Mouse (Mus musculus): ENCODE results near the gene Naa30.
"Not testable (repeated sequence)": the region's sequence is repeated elsewhere in the genome, so short reads cannot be mapped to it uniquely, and the experiment has no call there.

Naa30 gene

DNA sequence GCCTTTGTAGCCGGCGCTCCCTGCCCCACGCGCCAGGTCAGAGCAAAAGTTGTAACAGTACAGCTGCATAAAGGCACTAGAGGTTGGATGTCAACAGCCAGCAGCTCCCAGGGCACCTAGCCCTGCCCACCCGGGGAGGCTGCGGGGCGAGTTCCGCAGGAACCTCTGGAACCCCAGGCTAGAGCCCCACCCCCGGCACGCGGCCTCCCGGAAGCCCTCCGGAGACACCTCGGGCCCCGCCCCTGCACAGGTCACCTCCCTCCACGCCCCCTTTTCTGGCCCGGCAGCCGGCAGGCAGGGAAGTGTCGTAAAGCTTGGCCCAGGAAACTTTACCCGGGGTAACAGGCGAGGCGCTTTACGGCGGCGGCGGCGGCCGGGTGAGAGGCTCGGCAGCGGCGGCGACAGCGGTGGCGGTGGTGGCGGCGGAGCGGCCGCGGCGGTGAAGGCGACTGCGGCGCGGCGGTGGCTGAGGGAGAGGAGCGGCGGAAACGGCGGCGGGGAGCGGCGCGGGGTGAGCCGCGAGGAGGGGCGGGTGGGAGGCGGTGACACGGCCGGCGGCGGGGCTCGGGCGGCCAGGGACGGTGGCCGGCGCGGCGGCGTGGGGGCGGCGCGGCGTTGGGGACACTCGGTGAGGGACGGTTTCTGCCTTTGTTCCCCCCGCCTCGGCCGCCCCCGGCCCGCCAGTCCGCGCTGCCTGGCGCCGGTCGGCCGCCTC is at the start of gene Naa30:
Naa30 (plus strand) TSS at position 360 of the 715 bp plus-strand sequence.
- peak; percentile 90 for ATAC-seq (ENCODE audit: insufficient number of reproducible peaks, low FRiP score, low TSS enrichment)

DNA sequence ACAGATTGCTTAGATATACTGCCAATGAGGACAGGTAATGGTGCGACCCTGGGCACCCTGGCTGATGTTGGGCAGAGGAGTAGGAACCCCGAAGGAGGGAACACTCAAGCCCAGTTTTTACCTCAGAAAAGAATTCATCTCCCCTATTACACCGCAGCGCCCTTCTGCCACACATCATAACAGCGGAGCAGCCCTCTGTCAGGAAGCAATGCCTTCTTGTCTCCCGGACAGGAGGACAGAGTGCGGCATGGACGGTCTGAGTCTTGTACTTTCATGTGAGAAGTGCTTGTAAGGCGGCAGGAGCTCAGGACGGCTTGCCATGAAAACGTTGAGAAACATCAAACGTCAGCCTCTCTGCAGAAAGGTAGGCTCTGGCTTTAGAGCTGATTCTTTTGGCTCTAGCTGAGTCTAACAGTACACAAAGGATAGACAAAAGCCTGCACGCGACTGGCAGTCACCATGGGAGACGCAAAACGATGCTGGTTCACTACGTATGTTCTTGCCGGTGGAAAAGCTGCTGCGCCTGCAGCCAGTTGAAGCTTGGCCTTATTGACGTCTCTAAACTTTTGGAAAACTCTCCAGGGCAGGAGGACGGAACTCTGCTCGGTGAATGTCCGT is 44.8 kb upstream of the Naa30 start:
- no peak for ATAC-seq (ENCODE audit: insufficient number of reproducible peaks, low FRiP score, low TSS enrichment)

DNA sequence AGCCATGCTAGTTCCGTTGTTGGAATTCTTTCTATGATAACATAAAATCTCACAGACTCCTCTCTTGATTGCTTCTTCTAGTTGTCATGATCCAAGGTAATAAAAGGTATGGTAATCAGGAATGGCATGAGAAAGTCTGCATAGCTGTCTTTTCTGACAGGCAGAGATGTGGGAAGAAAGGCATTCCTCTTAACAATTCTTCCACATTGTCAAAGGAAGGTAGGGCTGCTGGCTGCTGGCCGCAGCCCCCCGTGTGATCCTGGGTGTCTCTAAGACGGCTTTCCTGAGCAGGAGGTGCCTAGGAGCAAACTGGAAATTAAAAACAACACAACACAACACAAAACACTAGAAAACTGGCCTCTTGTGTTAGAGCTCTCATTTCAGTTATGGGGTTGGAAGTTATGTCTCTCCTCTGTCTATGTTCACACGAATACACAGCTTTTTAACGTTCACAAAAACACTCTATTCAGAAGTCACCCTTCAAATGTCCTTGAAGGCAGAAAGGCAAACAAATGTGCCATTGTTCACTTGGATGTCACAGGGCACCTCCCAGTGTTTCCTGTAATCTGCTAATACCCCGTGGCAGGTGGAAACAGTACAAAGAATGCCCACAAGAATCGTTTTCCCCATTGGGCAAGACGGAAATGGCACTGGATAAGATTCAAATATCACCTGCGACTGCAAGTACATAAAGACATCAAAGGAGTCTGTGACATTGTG is 43.3 kb upstream of the Naa30 start:
- no peak for ATAC-seq (ENCODE audit: insufficient number of reproducible peaks, low FRiP score, low TSS enrichment)

DNA sequence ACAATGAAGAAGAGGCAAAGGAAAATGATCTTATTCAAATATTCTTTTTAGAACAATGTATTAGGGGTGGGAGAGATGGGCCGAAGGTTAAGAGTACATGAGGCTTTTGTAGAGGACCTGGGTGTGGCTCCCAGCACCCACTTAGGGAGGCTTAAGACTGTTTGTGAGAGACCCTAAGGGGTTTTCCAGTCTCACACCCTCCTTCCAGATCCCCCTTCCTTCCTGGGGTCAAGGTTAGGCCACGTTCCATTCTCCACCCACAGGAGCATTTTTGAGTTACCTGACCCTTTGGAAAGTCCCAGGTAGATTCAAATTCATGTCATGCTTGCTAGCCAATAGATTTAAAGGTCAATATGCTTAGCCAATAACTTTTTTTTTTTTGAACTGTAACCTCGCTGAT is 39.6 kb upstream of the Naa30 start:
- no peak for ATAC-seq (ENCODE audit: insufficient number of reproducible peaks, low FRiP score, low TSS enrichment)

DNA sequence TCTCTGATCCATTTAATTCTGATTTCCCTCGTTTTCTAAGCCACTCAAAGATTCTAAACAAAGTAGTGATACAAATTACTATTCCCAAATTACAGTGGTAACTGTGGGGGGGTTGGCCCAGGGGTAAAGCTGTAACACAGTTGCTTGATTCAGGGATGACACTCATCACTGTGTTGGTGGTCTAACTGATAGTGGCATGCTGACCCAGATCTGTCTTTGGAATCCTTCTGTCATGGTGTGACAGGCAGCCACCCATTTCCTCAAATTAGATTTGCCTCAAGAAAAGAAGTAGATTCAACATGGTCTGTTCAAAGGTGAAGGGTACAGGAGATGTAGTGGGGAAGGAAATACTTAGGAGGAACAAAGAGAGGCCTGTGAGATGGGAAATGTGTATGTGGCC is 33.9 kb upstream of the Naa30 start:
- no peak for ATAC-seq (ENCODE audit: insufficient number of reproducible peaks, low FRiP score, low TSS enrichment)

DNA sequence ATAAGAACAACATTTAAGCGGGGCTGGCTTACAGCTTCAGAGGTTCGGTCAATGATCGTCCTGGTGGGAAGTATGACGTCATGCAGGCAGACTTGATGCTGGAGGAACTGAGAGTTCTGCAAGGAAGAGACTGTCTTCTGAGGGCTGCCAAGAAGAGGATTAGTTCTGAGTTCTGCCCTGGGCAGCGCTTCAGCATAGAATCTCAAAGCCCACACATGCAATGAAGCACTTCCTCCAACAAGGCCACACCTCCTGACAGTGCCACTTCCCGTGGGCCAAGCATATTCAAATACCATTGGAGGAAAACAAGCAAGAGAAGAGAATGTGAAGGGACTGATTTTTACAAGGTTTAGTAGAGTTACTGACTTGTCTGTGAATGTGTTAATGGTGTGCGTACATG is 31.3 kb upstream of the Naa30 start:
- ATAC-seq (ENCODE audit: insufficient number of reproducible peaks, low FRiP score, low TSS enrichment) = no peak

DNA sequence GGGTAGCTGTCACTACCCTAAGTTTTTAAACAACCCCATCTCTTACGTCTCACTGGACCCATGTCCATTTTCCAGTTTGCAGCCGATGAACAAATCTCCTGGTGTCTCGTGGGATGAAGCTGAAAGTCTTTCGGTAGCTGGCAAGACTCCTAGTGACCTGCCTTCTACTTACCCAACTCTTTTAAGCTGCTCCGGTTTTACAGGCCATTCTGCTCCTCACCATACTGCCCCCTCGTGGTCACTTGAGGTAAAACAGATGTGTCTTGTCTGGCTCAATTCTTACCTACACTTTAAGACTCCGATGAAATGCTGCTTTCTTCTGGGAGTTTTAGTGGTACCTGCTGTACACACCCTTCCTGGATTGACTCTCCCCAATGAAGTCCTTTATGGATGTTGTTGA is 18.2 kb upstream of the Naa30 start:
- ATAC-seq (ENCODE audit: insufficient number of reproducible peaks, low FRiP score, low TSS enrichment) = peak; percentile 66

DNA sequence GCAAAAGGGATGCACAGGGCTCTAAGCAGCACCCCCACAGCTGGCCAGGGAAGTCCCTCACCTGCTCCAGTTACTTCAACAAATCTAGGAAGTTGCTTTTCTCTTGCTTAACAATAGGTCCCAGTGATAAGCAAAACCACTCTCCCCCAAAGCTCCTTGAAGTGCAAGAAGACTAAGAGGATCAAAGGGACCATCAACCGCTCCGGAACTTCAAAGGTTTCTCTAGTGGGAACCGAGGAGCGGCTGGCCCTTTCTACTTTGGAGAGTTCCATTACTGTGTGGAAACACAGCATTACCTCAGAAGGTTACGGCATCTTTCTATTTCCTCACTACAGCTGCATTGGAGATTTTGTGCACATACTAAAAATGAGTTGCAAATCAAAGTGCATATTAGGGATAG is 16.5 kb upstream of the Naa30 start:
- no peak for ATAC-seq (ENCODE audit: insufficient number of reproducible peaks, low FRiP score, low TSS enrichment)

DNA sequence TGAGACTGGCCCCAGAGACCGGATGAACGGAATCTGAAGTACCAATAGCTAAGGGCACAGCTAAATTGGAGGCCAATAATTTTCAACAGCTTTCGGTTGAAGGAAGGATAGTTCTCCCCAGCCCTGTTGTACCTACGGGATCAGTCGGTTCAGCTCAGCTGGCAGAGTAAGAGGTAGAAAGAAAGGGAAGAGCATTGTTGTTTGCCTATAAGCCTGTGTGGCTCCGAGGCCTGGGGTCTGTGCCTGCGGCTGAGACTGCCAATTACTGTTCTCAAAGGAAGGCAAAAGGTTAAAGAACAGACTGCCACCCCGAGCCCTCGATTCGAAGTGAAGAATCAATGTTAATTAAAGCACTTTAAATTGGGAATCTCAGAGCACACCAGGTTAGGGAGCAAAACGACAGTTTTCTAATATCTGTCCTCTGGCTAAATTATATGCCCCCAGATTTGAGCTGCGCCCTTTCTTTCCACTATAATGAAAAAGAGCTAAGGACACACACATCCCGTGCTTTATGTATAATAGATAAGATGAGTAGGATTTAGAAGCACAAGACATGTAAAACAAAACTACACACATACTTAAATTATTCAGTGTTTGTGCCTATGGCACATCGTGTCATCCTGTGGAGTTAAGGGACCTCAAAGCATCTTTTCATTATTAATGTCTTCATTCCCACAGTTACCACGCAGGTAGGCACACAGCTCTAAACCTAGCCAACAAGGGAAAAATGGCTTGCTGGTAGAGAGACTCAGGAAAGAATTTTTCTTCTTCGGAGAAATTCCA is 13.7 kb upstream of the Naa30 start:
- ATAC-seq (ENCODE audit: insufficient number of reproducible peaks, low FRiP score, low TSS enrichment) = no peak

DNA sequence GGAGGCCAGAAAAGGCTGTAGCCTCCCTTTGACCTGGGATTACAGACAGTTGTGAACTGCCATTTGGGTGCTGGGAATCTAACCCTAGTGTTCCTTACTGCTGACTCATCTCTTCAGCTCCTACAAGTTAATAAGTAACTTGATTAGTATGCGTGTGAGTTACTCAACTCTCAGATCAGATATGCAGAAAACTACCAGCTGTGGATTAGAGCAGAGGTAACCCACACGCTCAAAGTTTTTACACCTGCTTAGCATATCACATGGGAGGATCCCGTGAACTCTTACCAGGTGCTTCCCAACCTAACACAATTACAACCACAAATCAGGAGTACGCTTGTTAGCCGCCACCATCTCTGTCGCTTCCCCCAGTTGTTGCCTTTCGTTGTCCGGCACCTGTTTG is 740 bp upstream of the Naa30 start:
- ATAC-seq (ENCODE audit: insufficient number of reproducible peaks, low FRiP score, low TSS enrichment) = peak; percentile 19; the same call in 1 of the 2 replicates

DNA sequence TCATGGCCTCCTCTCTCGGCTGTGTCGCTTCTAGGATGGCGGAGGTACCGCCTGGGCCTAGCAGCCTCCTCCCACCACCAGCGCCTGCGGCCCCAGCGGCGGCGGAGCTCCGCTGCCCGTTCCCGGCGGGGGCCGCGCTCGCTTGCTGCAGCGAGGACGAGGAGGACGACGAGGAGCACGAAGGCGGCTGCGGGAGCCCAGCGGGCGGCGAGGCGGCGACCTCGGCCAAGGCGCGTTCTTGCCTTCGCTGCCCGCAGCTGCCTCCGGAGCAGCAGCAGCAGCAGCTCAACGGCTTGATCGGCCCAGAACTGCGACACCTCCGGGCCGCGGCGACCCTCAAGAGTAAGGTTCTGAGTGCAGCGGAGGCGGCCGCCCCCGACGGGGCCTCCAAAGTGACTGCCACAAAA is 559 bp downstream of the Naa30 start:
- ATAC-seq (ENCODE audit: insufficient number of reproducible peaks, low FRiP score, low TSS enrichment) = peak; percentile 69

DNA sequence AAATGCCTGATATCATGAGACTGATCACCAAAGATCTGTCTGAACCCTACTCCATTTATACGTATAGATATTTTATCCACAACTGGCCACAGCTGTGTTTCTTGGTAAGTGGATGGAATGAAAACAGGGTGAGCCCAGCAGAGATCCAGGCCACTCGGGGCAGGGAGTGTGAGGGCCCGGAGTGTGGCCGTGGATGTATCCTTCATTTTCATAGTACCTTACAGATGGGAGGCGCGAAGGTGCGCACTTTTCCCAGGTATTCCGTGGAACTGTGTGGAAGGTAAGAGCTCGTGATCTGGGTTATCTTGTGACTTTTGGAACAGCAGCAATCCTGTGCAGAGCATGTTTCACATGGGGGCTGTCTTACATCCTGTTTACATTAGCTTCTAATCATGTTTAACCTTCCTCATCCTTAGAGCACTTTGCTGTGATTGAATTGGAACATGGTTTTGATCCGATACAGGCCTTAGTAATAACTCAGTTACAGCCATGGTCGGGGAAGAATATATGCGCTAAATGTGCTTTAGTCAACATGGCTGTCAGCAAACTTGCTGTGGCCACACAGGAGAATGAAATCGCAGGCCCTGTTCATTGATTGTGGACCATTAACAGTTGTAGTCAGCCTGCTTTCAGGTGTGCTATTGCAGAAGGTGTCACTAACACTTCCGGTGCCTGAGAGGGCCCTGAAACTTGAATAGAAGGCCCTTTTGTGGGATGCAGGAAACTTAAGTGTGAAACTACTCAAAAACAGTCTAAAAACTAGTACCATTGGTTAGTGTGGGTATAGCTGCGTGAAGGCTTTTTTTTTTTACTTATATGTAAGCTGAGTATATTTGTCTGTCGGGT is 1.5 kb downstream of the Naa30 start:
- ATAC-seq (ENCODE audit: insufficient number of reproducible peaks, low FRiP score, low TSS enrichment) = no peak

DNA sequence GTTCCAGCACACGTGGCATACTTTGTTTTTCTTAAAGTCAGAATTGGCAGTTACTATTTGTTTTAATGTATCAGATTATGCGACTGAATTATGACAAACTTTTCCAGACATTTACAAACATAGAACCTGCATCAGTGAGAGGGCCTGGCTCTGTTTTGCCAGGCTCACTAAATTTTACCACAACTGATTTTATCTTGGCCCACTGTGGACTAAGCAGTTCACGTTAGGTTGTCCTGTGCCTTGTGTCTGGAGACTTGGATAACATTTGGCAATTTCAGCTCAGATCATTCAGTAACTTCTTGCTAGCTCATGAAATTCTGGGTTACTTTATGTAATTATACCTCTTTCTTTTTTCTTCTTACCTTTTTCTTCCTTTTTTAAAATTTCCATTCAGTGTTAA is 7.7 kb downstream of the Naa30 start:
- no peak for ATAC-seq (ENCODE audit: insufficient number of reproducible peaks, low FRiP score, low TSS enrichment)

DNA sequence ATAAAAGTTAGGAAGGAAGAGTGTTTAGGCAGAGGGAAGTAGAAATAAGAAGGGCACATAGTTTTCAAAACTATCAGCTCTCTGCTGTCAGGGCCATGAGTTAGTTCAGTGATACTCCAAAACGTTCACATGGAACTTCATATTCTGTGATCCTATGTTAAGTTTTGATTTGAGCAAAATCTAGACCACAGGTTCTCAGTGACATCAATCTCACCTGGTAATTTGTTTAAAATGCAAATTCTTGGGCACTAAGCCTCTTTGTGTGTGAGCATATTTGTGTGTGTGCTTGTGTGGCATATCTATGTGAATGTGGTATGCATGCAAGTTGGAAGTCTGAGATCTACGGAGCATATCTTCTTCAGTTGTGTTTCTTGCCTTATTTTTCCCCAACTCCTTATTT is 14.2 kb downstream of the Naa30 start:
- no peak for ATAC-seq (ENCODE audit: insufficient number of reproducible peaks, low FRiP score, low TSS enrichment)

DNA sequence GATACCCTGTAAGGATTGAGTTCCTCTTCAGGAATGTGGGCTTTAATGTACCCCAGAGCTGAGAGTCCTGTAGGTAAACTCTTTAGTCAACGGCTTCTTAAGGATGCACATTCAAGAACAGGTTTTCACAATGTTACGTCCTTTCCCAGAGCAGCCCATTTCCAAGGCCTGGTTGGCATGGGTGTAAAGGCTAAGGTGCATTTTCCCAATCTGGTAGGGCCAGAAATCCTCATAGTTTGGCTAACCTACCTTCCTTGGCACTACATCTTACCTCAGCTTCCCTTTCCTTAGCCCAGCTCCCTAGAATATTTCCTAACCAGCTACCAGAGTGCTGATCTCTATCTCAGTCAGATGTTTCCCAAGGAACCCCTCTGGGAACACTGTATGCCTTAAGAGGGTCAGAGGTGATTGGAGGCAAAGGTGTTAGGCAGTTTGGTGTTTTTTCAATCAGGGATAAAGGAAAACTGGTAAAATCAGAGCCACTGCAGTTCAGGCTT is 25.1 kb downstream of the Naa30 start:
- no peak for ATAC-seq (ENCODE audit: insufficient number of reproducible peaks, low FRiP score, low TSS enrichment)

DNA sequence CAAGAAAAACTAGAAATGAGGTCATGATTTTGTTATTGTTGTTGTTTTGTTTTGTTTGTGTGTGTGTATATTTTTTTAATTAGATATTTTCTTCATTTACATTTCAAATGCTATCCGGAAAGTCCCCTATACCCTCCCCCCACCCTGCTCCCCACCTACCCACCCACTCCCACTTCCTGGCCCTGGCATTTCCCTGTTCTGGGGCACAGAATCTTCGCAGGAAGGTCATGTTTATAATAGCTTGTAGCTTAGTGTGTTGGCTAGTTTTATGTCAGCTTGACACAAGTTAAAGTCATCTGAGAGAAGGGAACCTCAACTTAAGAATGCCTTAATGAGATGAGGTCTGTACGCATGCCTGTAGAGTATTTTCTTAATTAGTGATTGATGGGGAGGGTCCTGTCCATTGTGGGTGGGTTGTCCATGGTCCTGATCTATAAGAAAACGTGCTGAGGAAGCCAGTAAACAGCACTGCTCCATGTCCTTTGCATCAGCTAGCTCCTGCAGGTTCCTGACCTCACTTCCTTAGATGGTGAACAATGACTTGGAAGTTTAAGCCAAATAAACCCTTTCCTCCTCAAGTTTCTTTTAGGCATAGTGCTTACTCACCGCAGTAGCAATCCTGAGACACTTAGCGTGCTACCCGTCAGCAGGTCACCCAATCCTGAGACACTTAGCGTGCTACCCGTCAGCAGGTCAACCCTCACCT is 29.2 kb downstream of the Naa30 start:
- no peak for ATAC-seq (ENCODE audit: insufficient number of reproducible peaks, low FRiP score, low TSS enrichment)

DNA sequence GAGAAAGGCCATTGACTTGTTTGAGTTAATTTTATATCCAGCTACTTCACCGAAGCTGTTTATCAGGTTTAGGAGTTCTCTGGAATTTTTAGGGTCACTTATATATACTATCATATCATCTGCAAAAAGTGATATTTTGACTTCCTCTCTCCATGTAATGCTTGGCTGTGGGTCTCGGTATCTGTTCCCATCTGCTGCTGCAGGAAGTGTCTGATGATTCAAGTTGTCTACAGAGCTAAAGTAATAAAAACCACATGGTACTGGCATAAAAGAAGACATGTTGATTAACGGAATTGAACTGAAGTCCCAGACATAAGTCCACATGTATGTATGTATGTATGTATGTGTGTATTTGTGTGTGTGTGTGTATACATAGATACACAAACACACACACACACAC is 38.2 kb downstream of the Naa30 start:
- not testable (repeated sequence) for ATAC-seq (ENCODE audit: insufficient number of reproducible peaks, low FRiP score, low TSS enrichment)

DNA sequence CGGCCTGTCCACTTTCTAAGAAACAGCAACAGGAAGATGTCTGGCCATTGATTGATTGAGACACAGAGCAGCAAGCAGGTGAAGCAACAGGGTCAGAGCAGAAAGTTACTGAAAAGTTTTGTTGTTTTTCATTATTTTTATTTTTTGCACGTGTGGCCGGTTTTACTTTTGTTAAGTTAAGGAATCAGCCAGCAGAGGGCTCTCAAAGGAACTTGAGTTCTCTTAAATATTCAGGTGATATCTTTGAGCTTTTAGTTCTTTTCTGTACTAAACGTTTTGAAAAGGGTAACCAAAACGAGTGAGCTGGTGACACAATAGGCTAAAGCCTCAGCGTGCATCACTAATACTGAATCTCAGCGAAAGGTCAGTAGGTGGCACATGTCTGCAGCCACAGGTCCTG is 46.7 kb downstream of the Naa30 start:
- no peak for ATAC-seq (ENCODE audit: insufficient number of reproducible peaks, low FRiP score, low TSS enrichment)

DNA sequence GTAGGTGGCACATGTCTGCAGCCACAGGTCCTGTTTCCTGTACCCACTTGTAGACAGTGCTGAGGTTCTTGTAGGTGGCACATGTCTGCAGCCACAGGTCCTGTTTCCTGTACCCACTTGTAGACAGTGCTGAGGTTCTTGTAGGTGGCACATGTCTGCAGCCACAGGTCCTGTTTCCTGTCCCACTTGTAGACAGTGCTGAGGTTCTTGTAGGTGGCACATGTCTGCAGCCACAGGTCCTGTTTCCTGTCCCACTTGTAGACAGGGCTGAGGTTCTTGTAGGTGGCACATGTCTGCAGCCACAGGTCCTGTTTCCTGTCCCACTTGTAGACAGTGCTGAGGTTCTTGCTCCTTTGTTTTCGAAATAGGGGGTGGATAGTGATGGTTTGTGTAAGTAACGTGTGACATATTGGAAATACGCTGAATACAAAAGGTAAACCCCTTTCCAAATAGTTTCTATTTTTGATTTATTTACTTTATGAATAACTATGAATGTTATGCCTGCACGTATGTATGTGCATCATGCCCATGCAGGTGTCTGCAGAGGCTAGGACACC is 47.5 kb downstream of the Naa30 start:
- not testable (repeated sequence) for ATAC-seq (ENCODE audit: insufficient number of reproducible peaks, low FRiP score, low TSS enrichment)
